Mouse (Mus musculus): ENCODE results near the gene Gm28048.

The Gm28048 gene

DNA sequence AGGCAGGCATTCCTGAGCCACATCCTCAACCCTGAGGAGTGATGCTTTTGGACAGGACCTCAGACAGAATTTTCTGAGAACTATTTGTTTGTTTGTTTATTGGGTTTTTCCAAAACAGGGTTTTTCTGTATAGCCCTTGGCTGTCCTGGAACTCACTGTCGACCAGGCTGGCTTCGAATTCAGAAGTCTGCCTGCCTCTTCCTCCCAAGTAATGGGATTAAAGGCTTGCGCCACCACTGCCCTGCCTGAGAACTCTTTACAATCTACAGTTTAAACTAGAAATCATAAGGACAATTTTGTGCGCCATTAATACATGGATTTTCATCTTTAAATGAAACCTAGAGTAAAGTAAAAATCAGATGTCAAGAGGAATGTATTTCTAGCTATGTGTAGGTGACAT lies 13.6 kb upstream of the Gm28048 start:
- in situ Hi-C loops (cut with MboI; ENCODE audit: low pct_unique_long_range_greater_than_20kb in 1 of 2, low sequenced_read_pairs in 2 of 2, unreplicated experiment in 1 of 2), result loop anchor here in 1 of 2 experiments (10.0 kb wide), 1 partner anchor 489 kb away; no protein-coding TSS in a partner anchor

DNA sequence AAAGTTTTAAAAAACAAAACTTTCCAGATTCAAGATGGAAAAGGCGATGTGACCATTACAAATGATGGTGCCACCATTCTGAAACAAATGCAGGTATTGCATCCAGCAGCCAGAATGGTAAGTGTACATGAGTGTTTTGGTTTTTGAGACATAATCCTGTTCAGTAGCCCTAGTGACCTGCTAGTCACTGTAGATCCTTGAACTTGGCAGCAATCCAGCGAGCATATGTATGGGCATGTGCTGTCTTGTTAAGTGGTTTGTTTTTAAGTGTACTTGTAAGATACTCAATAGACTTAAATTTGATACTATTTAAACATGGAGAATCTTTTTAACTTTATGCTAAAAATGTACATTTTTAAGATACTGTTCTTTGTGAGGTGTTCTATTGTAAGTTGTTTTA lies 12.4 kb upstream of the Gm28048 start:
- in situ Hi-C loops (cut with MboI; ENCODE audit: low pct_unique_long_range_greater_than_20kb in 1 of 2, low sequenced_read_pairs in 2 of 2, unreplicated experiment in 1 of 2), result loop anchor here in 1 of 2 experiments (10.0 kb wide), 1 partner anchor 491 kb away; no protein-coding TSS in a partner anchor

DNA sequence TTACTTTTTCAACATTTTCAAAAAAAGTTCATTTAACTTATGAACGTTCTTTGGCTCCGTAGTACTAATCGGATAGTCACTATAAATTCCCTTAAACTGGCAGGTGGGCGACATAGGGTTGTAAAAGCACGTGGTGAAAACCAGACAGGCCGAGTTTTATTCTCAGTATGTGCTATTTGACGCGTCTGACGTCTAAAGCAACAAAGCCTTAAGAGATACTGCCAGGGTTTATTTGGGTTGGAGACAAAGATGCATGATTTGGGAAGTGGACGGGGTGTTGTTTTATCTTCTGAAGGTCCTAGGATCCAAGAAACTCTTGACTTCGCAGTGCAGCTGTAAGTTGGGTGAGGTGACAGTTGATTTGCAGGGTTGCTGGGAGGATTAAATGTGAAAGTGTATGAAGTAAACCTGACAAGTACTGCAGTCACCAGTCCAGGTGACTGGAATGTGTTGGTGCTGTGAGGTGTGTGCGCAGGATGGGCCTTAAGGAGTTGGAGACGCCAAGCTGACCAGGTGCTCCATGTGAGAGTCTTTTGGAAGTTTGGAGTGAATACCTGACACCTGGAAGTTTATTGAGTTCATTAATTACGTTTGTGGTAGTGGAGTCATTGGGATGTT lies 9.4 kb upstream of the Gm28048 start:
- in situ Hi-C loops (cut with MboI; ENCODE audit: low pct_unique_long_range_greater_than_20kb in 1 of 2, low sequenced_read_pairs in 2 of 2, unreplicated experiment in 1 of 2), result loop anchor here in 1 of 2 experiments (10.0 kb wide), 1 partner anchor 493 kb away; no protein-coding TSS in a partner anchor

DNA sequence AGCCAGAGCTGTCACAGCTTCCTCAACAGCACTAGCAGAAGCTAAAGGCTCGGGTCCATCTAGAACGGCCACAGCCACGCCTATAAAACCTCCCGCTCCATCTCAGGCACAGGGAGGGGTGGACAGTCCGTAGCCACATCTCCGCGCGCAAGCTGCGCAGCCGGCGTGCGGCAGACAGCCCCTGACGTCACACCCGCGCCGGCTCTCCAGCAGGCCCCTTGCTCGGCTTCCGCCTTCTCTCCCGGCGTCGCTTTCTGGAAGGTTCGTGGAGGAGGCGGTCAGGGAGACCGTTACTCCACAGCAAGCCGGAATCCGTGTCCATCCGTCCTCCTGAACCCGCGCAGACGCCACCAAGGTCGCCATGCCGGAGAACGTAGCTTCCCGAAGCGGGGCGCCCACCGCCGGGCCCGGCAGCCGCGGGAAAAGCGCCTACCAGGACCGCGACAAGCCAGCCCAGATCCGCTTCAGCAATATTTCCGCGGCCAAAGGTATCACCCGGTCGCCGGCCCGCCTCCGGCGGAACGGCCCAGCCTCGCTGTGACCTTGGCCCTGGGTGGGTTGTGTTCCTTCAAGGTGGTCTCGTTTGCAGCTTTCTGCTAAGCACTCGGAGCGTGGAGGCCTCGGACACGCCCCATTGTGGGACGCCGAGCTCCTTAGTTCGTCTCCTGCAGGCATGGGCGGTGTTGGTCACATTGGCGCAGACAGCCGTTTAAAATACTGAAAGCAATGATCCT lies 8.7 kb upstream of the Gm28048 start, which contains the start of gene Cct4:
Gene Cct4, plus strand, starts transcription at position 127 of the 734 bp plus-strand sequence.
- in situ Hi-C loops (cut with MboI; ENCODE audit: low pct_unique_long_range_greater_than_20kb in 1 of 2, low sequenced_read_pairs in 2 of 2, unreplicated experiment in 1 of 2), result loop anchor here in 1 of 2 experiments (10.0 kb wide), 1 partner anchor 494 kb away; no protein-coding TSS in a partner anchor

DNA sequence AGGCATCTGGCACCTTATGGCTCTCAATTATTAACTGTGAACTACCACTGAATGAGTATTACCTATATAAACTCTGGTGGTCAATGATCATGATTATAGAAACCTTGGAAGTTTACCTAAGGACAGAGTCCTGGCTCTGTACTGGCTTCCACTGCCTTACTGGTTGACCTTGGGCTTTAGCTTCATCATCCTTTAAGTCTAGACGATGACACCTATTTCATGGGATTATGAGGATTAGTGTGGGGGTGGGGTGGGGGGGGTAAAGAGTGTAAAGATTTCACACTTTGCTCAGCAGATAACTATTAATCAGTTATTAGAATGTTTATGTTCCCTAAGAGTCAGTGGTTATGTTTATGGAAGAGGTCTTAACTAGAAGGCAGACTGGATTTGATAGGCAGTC lies 7.9 kb upstream of the Gm28048 start:
- in situ Hi-C loops (cut with MboI; ENCODE audit: low pct_unique_long_range_greater_than_20kb in 1 of 2, low sequenced_read_pairs in 2 of 2, unreplicated experiment in 1 of 2), result loop anchor here in 1 of 2 experiments (10.0 kb wide), 1 partner anchor 495 kb away; no protein-coding TSS in a partner anchor

DNA sequence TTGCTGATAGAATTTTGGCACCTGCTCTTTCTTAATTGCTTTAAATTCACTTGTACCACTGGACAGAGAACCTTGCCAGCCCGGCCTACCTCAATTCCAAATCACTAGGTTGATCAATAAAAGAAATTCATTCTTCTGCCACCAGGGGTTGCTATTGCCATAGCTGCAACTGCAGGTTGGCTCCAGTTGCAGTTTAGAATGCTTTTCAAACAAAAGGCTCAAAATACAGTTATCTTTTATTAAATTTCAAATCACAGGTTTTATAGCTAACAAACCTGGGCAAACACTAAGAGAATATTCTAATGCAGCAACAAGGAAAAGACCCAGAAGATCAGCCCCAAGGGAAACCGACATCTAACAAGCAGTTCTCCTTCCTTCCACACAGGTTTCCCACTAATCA lies 5.5 kb upstream of the Gm28048 start:
- in situ Hi-C loops (cut with MboI; ENCODE audit: low pct_unique_long_range_greater_than_20kb in 1 of 2, low sequenced_read_pairs in 2 of 2, unreplicated experiment in 1 of 2), result no loop called here

DNA sequence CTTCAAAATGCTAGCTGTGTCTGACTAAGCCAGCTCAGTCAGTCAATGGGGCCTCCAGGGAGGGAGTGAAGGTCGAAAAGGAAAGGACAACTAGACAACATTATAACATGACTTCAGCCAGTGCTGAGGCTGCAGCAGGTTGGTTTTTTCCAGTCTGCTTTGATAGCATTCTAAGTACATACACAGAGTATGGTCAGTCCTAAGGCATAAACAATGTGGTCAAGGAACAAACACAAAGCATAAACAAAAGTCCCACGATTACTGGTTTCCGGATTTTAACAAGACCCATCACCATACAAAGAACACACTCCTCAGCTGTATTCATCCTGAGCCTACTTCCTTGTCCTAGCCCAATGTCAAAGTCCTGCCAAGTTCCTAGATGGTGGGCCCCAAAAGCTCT lies 3.6 kb upstream of the Gm28048 start:
- in situ Hi-C loops (cut with MboI; ENCODE audit: low pct_unique_long_range_greater_than_20kb in 1 of 2, low sequenced_read_pairs in 2 of 2, unreplicated experiment in 1 of 2), result no loop called here

DNA sequence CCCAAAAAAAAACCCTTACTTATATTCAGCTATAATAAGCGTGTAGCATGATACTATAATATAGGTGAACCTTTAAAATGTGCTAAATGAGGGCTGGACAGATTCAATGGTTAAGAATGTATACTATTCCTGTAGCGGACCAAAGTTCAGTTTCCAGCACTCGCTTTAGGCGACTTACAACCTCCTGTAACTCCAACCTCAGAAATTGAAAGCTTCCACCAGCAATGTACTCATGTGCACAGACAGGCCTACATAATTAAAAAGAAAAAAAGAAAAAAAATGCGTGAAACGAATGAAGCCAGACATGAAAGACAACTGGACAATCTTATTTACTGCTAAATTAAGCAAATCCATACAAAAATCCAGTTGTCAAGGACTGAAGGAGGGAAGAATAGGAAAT lies 956 bp upstream of the Gm28048 start:
- in situ Hi-C loops (cut with MboI; ENCODE audit: low pct_unique_long_range_greater_than_20kb in 1 of 2, low sequenced_read_pairs in 2 of 2, unreplicated experiment in 1 of 2), result no loop called here

DNA sequence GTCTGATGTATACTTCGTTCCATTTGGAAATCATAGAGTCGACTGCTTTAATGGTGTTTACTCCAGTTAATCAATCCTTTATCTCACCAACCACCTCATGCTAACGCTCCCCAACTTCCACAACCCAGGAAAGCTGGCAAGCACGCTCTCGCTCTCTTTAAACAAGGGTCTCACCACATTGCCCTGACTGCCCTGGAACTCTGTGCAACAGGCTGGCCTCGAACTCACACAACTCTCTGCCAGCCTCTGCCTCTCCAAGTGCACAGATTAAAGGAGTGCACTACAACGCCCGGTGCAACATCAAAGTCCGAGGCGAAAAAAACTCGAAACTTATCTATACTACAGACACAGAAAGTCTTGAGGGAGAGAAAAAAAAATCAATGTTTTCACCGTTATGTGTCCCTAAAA lies 343 bp downstream of the Gm28048 start:
- in situ Hi-C loops (cut with MboI; ENCODE audit: low pct_unique_long_range_greater_than_20kb in 1 of 2, low sequenced_read_pairs in 2 of 2, unreplicated experiment in 1 of 2), result no loop called here

DNA sequence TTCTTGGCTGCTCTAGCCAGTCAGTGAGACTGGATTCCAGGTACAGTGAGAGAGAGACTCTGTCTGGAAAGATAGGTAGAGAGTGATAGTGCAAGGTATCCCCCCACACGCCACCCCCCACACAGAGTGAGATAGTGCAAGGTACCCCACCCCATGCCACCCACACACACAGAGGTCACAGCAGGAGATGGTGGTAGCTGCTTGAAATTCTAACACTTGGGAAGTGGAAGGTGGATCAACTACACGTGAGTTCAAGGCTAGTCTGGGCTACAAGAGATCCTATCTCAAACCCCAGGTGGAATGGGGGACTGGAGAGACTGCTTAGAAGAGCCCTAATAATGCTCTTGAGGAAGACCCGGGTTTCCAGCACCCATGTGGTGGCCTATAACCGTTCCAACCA lies 849 bp downstream of the Gm28048 start:
- in situ Hi-C loops (cut with MboI; ENCODE audit: low pct_unique_long_range_greater_than_20kb in 1 of 2, low sequenced_read_pairs in 2 of 2, unreplicated experiment in 1 of 2), result no loop called here

DNA sequence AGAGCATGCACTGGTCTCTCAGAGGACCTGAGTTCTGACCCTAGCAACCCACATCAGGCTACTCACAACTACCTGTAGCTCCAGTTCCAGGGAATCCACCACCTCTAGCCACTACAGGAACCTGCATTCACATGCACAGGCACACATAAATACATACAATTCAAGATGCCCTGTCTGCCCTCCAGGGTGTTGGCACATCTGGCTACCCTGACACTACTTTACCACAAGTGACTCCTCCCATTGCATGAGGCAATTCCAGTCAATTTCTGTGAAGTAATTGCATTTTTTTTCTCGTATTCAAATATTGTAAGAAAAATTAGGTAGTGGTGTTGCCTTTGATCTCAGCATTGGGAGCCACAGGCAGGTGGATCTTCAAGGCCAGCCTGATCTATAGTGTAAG lies 2.7 kb downstream of the Gm28048 start:
- in situ Hi-C loops (cut with MboI; ENCODE audit: low pct_unique_long_range_greater_than_20kb in 1 of 2, low sequenced_read_pairs in 2 of 2, unreplicated experiment in 1 of 2), result no loop called here

DNA sequence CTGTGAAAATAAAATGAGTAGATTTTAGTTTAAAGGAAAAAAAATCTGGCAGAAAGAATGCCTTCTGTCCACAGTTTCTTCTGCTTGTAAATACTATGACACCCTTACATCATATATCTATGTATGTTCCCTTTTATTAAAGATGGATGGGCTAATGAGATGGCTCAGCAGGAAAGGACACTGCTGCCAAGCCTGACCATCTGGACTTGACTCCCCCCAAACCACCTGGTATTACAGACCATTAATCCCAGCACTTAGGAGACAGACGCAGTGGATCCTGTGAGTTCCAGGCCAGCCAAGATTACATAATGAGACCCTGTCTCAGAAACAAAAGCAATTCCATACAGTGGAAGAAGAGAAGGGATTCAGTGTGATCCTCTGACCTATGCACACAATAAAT lies 3.2 kb downstream of the Gm28048 start:
- in situ Hi-C loops (cut with MboI; ENCODE audit: low pct_unique_long_range_greater_than_20kb in 1 of 2, low sequenced_read_pairs in 2 of 2, unreplicated experiment in 1 of 2), result no loop called here

DNA sequence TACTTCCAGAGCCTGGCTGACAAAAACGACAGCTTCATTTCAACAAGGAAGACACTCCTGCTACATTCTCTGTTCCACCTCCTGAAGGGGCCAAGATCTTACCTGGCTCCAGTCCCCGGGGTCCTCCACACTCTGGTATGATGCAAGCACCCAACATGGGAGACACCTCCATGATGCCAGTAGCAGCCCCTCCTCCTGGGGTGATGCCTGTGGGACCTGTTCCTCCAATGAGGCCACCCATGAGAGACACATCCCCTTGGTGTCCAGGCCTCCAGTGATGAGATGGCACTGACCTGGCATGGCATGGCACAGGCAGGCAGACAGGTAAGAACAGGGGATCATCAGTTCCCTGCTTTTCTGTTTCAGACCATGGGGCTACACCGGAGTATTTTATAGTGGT lies 3.7 kb downstream of the Gm28048 start:
- in situ Hi-C loops (cut with MboI; ENCODE audit: low pct_unique_long_range_greater_than_20kb in 1 of 2, low sequenced_read_pairs in 2 of 2, unreplicated experiment in 1 of 2), result no loop called here

DNA sequence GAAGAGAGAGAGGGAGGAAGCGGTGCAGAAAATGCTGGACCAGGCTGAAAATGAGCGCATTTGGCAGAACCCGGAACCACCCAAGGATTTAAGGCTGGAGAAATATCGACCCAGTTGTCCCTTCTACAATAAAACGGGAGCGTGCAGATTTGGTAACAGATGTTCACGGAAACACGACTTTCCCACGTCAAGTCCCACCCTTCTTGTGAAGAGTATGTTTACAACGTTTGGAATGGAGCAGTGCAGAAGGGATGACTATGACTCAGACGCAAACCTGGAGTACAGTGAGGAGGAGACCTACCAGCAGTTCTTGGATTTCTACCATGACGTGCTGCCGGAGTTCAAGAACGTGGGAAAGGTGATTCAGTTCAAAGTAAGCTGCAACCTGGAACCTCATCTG lies 8.3 kb downstream of the Gm28048 start:
- in situ Hi-C loops (cut with MboI; ENCODE audit: low pct_unique_long_range_greater_than_20kb in 1 of 2, low sequenced_read_pairs in 2 of 2, unreplicated experiment in 1 of 2), result loop anchor here in 1 of 2 experiments (25.0 kb wide), 1 partner anchor 461 kb away; the partner anchor contains the start of gene Tmem17

DNA sequence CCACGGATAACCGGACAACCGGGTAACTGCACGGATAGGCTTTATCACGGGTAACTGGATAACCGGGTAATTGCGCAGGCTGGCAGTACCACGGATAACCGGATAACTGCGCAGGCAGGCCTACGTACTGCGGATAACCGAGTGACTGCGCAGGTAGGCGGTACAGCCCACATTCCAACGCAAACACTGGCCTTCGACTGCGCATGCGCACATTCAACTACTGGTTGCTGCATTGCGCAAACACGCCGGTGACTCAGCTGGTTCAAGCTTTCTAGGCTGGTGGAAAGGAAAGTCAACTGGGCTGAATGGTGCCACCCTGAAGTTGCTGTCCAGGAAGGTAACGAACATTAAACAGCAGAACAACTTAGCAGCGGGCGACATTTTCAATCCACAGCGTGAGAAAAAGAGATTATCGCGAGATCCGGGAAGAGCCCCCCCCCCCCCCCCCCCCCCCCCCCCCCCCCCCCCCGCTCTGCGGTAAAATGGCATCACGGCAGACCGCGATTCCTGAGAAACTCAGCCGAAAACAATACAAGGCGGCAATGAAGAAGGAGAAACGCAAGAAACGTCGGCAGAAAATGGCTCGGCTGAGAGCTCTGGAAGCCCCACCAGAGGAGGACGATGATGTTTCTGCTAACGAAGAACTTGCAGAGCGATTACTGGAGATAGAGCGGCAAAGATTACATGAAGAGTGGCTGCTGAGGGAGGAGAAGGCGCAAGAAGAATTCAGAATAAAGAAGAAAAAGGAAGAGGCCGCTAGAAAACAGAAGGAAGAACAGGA lies 9.0 kb downstream of the Gm28048 start:
- in situ Hi-C loops (cut with MboI; ENCODE audit: low pct_unique_long_range_greater_than_20kb in 1 of 2, low sequenced_read_pairs in 2 of 2, unreplicated experiment in 1 of 2), result loop anchor here in 1 of 2 experiments (25.0 kb wide), 1 partner anchor 461 kb away; the partner anchor contains the start of gene Tmem17

DNA sequence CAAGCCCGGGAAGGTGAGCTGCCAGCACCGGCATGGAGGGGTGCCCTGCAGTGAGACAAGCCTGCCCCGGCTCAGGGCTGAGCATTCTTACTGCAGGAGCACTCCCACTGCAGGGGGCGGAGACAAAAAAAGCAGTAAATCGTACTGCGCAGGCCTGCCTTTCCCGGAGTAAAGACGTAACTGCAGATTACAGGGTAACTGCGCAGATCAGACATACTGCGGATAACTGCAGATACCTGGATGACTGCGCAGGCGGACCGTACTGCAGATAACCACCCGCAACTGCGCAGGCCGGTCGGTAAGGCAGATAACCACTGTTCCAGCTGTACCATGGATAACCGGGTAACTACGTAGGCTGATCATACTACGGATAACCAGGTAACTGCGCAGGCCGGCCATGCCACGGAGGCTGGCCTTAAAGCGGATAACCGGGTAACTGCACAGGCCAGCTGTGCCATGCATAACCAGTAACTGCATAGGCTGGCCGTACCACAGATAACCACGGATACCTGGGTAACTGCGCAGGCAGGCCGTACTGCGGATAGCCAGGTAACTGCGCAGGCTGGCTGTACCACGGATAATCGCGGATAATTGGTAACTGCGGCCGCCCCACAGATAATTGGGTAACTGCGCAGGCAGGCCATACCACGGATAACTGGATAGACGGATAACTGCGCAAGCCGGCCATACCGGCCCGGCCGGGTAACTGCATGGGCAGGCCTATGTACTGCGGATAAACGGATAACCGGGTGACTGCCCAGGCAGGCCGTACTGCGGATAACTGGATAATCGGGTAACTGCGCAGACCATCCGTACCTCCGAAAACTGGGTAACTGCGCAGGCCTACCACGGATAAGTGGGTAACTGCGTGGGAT lies 9.8 kb downstream of the Gm28048 start, which contains the start of gene Zrsr1:
Gene Zrsr1, plus strand, starts transcription at position 171 of the 875 bp plus-strand sequence.
- in situ Hi-C loops (cut with MboI; ENCODE audit: low pct_unique_long_range_greater_than_20kb in 1 of 2, low sequenced_read_pairs in 2 of 2, unreplicated experiment in 1 of 2), result loop anchor here in 1 of 2 experiments (25.0 kb wide), 1 partner anchor 460 kb away; the partner anchor contains the start of gene Tmem17

DNA sequence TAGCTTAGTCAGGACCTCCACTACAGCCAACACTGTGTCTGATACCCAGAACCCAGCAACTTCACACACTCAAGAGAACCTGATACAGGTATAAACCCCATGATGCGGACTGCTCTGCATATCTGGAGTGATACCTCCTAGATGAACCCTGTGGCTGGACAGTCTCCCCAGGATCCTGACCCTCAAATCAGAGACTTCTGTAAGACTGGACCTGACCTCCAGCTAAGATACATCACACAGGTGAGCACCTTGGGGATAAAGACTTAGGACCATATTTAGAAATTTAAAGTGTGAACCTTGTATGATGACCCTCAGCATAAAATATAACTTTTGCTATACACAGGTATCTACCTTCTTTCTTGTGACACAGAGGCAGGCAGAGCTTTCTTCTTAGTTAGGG lies 11.3 kb downstream of the Gm28048 start:
- in situ Hi-C loops (cut with MboI; ENCODE audit: low pct_unique_long_range_greater_than_20kb in 1 of 2, low sequenced_read_pairs in 2 of 2, unreplicated experiment in 1 of 2), result loop anchor here in 1 of 2 experiments (25.0 kb wide), 1 partner anchor 458 kb away; the partner anchor contains the start of gene Tmem17

DNA sequence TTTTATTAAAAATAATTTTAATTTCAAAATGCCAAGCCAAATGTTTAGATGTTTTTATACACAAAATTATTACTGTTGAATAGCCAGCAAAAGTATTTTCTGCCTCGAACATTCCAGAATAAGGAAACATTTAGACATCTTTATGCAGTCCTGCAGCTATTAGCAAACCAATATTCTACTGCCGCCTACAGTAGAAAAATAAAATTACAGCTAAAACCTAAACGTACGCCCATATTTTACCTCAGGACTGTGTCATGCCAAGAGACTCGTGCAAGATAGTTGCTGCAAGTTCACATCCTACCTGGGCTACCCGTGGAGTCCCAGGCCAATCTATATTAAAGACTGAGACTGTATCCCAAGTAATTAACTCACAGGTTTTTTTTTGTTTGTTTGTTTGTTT lies 12.4 kb downstream of the Gm28048 start:
- in situ Hi-C loops (cut with MboI; ENCODE audit: low pct_unique_long_range_greater_than_20kb in 1 of 2, low sequenced_read_pairs in 2 of 2, unreplicated experiment in 1 of 2), result loop anchor here in 1 of 2 experiments (25.0 kb wide), 1 partner anchor 457 kb away; the partner anchor contains the start of gene Tmem17

All from mouse embryonic stem cell (cell line).